Mouse (Mus musculus) limb, embryonic 15.5 days (tissue): ENCODE measurements around the gene Ldlrad3. TPM values are rescaled to one million over a fixed set of nuclear protein-coding genes. Genes with fewer than 3 reads are reported as not detected.

Experiments used
- ATAC-seq: fragments of 200-750 bp; cut with Nextera tagmentation; 2 replicates; pipeline ENCODE4 v1.8.0; 2017; ENCODE audit warnings: low read depth, moderate TSS enrichment; ENCODE audit not compliant: insufficient number of reproducible peaks, low FRiP score, low TSS enrichment
- H3K27ac ChIP-seq: fragments of 300-500 bp; sonication (generic); 2 replicates; pipeline ENCODE4 v1.5.1; 2015; ENCODE audit warnings: moderate library complexity, mild to moderate bottlenecking, inconsistent platforms
- H3K27me3 ChIP-seq: fragments of 300-500 bp; sonication (generic); 2 replicates; pipeline ENCODE4 v1.6.1; 2015; ENCODE audit warnings: inconsistent platforms
- H3K36me3 ChIP-seq: fragments of 300-500 bp; sonication (generic); 2 replicates; pipeline ENCODE4 v1.6.1; 2015; ENCODE audit warnings: inconsistent platforms
- H3K4me1 ChIP-seq: fragments of 300-500 bp; sonication (generic); 2 replicates; pipeline ENCODE4 v1.6.1; 2015; ENCODE audit warnings: inconsistent platforms
- H3K4me2 ChIP-seq: fragments of 300-500 bp; sonication (generic); 2 replicates; pipeline ENCODE4 v1.6.1; 2015; ENCODE audit warnings: mild to moderate bottlenecking, inconsistent platforms
- H3K4me3 ChIP-seq: fragments of 300-500 bp; sonication (generic); 2 replicates; pipeline ENCODE4 v1.5.1; 2015; ENCODE audit warnings: mild to moderate bottlenecking, inconsistent platforms
- H3K9ac ChIP-seq: fragments of 300-500 bp; sonication (generic); 2 replicates; pipeline ENCODE4 v1.6.1; 2015; ENCODE audit warnings: inconsistent platforms
- H3K9me3 ChIP-seq: fragments of 300-500 bp; sonication (generic); 2 replicates; pipeline ENCODE4 v1.6.1; 2016; ENCODE audit warnings: inconsistent platforms
- WGBS: fragments of 180-500 bp; shearing (Covaris S2); methylation state at CpG from one replicate; pipeline ENCODE4 v1.1.7; 2015; 5-methylcytosine and 5-hydroxymethylcytosine counted together
- polyA plus RNA-seq: library from polyadenylated mRNA; unstranded; fragments of >200 nt; fragmentation: Nextera tagmentation; extraction: Ambion mirVana; gene quantifications from 2 replicates; pipeline ENCODE4 v1.2.1, GENCODE M21; 2015

Ldlrad3 gene
- polyA plus RNA-seq, 1 experiment from 2014 or later, result 55.1 TPM

DNA sequence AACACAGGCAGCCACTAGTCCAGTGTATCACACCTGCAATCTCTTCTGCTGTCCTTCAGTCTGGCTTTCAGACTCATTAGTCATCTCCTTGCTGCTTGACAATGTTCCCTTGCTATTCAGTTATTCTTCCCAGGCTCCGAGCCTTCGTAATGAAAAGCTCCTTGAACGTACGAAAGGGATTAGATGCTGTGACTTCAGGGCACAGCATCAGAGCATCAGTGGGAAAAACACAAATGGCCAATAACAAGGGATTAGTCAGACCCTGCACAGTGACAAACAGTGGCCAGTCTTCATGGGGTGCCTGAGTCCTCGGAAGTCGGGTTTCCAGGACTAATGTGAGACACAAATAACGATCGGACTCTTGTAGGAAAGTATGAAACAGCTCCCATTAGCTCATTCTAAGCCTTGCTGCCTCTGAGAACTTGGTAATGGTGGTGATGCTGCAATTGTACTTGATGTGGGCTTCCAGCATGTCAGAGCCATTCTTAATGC, 205.7 kb downstream of the Ldlrad3 start:
- no peak for ATAC-seq

DNA sequence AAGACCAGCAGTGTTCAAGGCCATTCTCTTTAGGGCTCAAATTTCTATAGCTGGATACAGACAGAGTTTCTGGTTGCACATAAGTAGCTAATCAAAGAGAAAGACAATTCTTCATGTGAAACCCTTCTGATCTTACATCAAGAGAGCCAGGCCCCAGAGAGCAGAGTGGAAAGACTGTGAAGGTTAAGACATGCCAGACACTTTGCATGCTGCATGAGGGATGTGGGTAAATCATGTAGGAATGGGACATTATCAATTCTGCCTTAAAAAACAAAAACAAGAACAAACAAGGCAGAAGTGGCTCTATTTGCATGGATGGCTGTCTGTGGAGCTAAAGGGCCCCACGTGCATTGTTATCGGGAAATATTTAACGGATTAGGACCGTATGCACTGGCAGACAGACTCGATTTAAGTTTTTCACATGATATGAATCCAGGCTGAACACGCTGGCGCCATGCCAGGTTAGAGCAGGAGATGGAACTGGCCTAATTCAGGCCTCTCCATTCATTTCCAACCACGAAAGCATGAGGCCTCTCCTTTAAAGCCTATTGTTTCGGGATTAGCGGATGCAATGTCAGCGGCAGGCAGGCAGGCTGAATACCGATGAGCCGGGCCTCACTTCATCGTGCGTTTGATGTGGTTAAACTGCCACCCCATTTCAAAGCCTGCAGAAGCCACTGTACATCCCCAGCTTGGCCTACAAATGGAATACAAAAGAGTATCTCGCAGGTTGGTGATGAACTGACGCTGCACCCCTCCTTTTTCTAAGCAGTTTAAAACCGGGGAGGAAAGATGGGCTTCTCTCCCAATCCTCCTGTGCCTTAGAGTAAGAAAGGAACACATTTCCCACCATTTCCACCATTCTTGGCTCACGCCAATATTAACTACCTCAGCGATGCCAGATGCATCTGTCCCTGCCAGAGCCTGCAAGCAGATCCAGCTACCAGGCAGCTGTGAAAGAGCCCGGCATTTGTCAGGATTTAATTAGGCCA, 207.4 kb downstream of the Ldlrad3 start:
- H3K36me3 ChIP-seq, result 0 out of 2 replicates have a peak, but pooled peaks cover 2% of the 10 kb centered on the region
- ATAC-seq, result peak; percentile 37
- H3K27me3 ChIP-seq, result no peaks in the 10 kb centered on the region
- no peak overlapping the region for H3K4me2 ChIP-seq
- peaks cover 44% of the 10 kb centered on the region for H3K4me1 ChIP-seq
- WGBS, result 21% methylated on average over 21 of the region's 21 CpGs
- H3K9ac ChIP-seq, result no peak overlapping the region
- no peaks in the 10 kb centered on the region for H3K9me3 ChIP-seq
- H3K4me3 ChIP-seq, result no peak overlapping the region
- peak overlapping the region; percentile 74 for H3K27ac ChIP-seq

More for the DNA sequence above, 205.7 kb downstream of the Ldlrad3 start:
- no peaks in the 10 kb centered on the region for H3K27me3 ChIP-seq
- H3K27ac ChIP-seq, result no peak overlapping the region
- 77% methylated on average over 8 of the region's 8 CpGs for WGBS
- H3K9ac ChIP-seq, result no peak overlapping the region
- no peak overlapping the region for H3K4me3 ChIP-seq
- H3K4me2 ChIP-seq, result no peak overlapping the region
- 0 out of 2 replicates have a peak, but pooled peaks cover under 1% of the 10 kb centered on the region for H3K36me3 ChIP-seq
- H3K9me3 ChIP-seq, result no peaks in the 10 kb centered on the region
- peaks cover 49% of the 10 kb centered on the region for H3K4me1 ChIP-seq

DNA sequence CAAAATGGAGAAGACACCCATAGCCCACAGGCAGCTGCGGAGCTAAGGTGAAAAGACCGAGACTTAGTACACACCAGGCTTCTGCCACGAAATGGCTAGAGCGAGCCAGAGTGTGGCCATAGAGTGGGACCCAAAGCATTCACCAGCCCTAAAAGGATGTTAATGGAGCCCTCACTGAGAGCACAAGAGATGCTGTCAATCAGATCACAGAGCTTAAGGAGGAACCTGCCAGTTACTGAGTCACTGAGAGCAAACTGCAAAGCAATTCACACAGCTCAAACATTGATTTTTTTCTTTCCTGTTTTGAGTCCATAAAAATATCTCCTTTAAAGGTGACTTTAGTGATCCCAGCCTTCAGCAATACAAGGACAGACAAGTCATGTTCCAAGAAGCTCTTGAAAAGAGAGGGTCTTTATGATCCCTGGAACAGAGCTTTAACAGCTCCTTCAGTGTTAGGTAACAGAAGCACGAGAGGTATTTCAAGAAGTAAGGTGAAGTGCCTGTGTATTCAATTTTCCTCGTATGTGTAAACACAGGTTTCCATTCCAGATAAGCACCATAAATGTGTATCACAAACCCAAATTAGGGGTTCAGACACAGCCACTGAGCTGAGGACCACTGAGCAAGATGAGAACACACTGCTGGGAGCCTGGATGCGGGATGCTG, 209.7 kb downstream of the Ldlrad3 start:
- H3K4me3 ChIP-seq, result no peak overlapping the region
- WGBS, result 83% methylated on average over 7 of the region's 7 CpGs
- H3K36me3 ChIP-seq, result 0 out of 2 replicates have a peak, but pooled peaks cover 2% of the 10 kb centered on the region
- H3K4me2 ChIP-seq, result no peak overlapping the region
- H3K27ac ChIP-seq, result no peak overlapping the region
- H3K4me1 ChIP-seq, result peaks cover 27% of the 10 kb centered on the region
- no peaks in the 10 kb centered on the region for H3K27me3 ChIP-seq
- H3K9me3 ChIP-seq, result no peaks in the 10 kb centered on the region
- no peak overlapping the region for H3K9ac ChIP-seq
- ATAC-seq, result no peak

DNA sequence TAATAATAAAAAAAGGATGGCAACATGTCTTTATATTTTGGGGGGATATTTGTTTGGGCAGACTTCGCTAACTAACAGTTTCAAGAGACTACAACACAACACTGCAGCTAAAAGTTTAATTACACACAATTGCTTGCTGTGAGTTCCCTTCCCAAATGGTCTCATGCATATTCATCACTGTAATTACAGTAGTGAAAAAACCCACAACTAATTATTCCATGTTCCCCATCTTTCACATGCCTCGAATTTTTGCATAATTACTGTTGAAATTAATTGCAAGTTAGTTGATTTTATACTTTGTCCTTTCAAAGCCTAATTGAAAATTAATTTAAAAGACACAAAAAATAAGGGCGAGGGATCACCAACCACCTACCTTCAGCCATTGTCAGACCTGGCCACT, 212.4 kb downstream of the Ldlrad3 start:
- Histone ChIP-seq H3K4me1 (peaks cover 21% of the 10 kb centered on the region), H3K9me3 (no peaks in the 10 kb centered on the region), H3K36me3 (0 out of 2 replicates have a peak, but pooled peaks cover 2% of the 10 kb centered on the region), H3K9ac (no peak overlapping the region), H3K27ac (no peak overlapping the region), H3K4me2 (no peak overlapping the region), H3K4me3 (no peak overlapping the region), H3K27me3 (no peaks in the 10 kb centered on the region)
- no peak for ATAC-seq
- WGBS, result 87% methylated on average over 3 of the region's 3 CpGs

DNA sequence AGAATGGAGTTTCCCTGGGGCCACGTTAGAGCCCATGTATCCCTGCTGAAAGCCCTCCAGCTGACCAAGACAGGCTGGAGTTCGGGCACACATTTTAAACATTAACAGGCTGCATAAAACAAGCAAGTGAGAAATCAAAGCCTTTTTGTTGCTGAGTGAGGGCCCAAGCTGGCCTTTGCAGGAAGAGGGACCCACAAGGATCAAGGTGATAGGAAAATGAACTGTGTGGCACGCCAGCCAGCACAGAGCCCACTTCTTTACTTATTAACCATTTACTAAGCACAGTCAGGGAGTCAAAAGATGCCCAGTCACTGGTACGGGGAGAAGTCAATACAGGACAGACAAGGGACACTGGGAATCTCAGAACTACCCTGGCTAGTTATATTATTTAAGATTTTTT, 218.6 kb downstream of the Ldlrad3 start:
- H3K9ac ChIP-seq, result no peak overlapping the region
- no peak overlapping the region for H3K4me2 ChIP-seq
- H3K4me1 ChIP-seq, result peaks cover 27% of the 10 kb centered on the region
- H3K27ac ChIP-seq, result no peak overlapping the region
- no peaks in the 10 kb centered on the region for H3K27me3 ChIP-seq
- 38% methylated on average over 4 of the region's 4 CpGs for WGBS
- ATAC-seq, result no peak
- no peak overlapping the region for H3K4me3 ChIP-seq
- no peaks in the 10 kb centered on the region for H3K9me3 ChIP-seq
- no peaks in the 10 kb centered on the region for H3K36me3 ChIP-seq

DNA sequence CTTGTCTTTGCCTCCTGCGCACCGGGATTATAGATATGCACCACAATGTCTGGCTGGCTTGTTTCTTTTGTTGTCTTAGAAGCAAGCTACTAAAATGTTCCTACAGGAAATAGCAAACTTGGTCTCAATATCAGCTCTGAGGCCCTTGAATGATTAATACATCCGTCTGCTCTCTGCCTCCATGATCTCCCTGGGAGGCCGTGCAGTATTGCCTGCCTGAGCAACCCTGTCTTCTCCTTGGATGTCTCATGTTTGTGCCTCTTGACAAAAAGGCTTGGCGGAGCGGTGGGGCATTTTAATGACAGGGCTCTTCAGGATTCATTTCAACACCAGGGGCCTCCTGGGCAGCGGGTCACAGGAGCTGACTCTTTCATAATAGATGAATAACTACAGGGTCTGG, 219.0 kb downstream of the Ldlrad3 start:
- Histone ChIP-seq H3K4me1 (peaks cover 30% of the 10 kb centered on the region), H3K4me2 (no peak overlapping the region), H3K27me3 (no peaks in the 10 kb centered on the region), H3K9ac (no peak overlapping the region), H3K9me3 (no peaks in the 10 kb centered on the region), H3K4me3 (no peak overlapping the region), H3K36me3 (no peaks in the 10 kb centered on the region), H3K27ac (no peak overlapping the region)
- ATAC-seq, result no peak
- WGBS, result 63% methylated on average over 7 of the region's 7 CpGs

DNA sequence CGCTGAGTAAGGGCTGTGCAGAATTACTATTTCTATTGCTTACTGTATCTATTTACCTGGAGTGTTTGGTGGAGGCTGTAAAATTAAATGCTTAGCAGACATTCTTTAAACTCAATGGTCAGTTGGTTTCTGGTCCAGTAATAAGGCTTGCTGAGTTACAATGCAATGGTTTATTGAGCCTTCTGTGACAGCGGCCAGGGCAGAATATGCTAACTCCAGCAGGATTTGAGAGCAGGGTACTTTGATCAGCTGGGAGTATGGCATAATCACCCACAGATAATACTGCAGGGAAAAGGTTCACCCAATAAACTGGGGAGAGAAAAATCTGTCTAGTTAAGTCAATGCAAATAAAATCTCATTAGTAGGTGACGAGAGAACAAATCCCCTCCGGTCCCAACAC, 220.2 kb downstream of the Ldlrad3 start:
- Histone ChIP-seq H3K9ac (no peak overlapping the region), H3K9me3 (no peaks in the 10 kb centered on the region), H3K36me3 (no peaks in the 10 kb centered on the region), H3K4me2 (no peak overlapping the region), H3K4me1 (peaks cover 27% of the 10 kb centered on the region), H3K27ac (no peak overlapping the region), H3K4me3 (no peak overlapping the region), H3K27me3 (no peaks in the 10 kb centered on the region)
- no peak for ATAC-seq
- WGBS, result 48% methylated on average over 4 of the region's 4 CpGs

DNA sequence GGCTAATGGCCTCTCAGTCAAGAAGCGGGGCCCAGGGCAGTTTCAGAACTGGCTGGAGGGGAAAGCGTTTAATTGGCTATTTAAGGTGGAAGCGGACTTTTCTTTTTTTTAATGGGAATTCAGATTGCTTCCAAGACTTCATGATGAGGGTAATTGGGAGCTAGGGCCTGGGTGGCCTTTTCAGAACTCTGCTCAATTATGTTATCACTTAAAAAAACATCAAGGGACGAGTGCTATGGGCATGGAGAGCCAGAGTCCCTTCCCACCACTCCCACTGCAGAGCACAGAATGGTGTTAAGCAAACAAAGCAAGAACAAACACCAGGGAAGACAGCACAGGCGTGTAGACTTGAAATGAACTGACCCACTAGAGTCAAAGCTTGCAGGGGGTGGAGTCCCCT, 220.7 kb downstream of the Ldlrad3 start:
- 51% methylated on average over 5 of the region's 5 CpGs for whole genome bisulfite sequencing
- no peak for ATAC-seq
- Histone ChIP-seq H3K4me2 (no peak overlapping the region), H3K4me3 (no peak overlapping the region), H3K4me1 (peaks cover 24% of the 10 kb centered on the region), H3K27me3 (no peaks in the 10 kb centered on the region), H3K36me3 (no peaks in the 10 kb centered on the region), H3K9me3 (no peaks in the 10 kb centered on the region), H3K9ac (no peak overlapping the region), H3K27ac (no peak overlapping the region)

DNA sequence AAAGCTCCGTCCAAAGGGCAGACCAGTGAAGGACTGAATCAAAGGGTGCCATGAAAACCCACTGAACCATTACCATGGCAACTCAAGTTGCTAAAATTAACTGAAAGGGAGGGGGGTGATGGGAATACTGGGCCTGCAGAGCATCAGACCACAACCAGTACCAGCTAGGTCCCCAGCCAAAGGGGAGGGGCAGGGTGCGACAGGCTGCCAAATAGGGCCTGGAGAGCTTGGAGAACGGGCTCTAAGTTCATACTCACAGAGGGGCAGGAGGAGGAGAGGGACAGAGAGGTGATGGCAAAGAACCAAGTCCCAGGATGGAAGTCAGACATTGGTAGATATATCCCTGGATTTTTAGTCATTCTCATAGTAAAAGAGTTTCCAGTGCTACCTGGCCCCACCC, 222.8 kb downstream of the Ldlrad3 start:
- no peak for ATAC-seq
- Histone ChIP-seq H3K4me1 (peaks cover 21% of the 10 kb centered on the region), H3K4me3 (no peak overlapping the region), H3K4me2 (no peak overlapping the region), H3K36me3 (no peaks in the 10 kb centered on the region), H3K27ac (no peak overlapping the region), H3K27me3 (no peaks in the 10 kb centered on the region), H3K9me3 (no peaks in the 10 kb centered on the region), H3K9ac (no peak overlapping the region)
- WGBS, result 79% methylated on average over 3 of the region's 3 CpGs

DNA sequence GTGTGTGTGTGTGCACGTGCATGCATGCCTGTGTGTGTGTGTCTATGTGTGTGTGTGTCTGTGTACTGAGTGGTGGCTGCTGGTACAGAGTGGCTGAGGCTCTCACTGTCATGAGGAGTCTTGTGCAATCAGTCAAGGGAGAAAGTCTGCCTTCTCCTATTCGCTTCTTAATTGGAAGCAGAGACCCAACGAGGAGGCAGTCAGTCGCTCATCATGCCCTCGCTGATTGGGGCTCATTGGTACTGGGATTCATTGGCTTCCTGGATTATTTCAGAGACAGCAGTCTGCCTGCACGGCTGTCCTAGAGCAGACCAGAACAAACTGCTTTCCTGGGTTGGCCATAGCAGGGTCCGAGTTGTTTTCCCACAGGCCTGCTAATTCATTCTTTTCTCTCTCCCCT, 223.8 kb downstream of the Ldlrad3 start:
- Histone ChIP-seq H3K4me1 (peaks cover 19% of the 10 kb centered on the region), H3K27ac (no peak overlapping the region), H3K9ac (no peak overlapping the region), H3K4me2 (no peak overlapping the region), H3K4me3 (no peak overlapping the region), H3K36me3 (no peaks in the 10 kb centered on the region), H3K9me3 (no peaks in the 10 kb centered on the region), H3K27me3 (no peaks in the 10 kb centered on the region)
- no peak for ATAC-seq
- WGBS, result 42% methylated on average over 7 of the region's 7 CpGs

DNA sequence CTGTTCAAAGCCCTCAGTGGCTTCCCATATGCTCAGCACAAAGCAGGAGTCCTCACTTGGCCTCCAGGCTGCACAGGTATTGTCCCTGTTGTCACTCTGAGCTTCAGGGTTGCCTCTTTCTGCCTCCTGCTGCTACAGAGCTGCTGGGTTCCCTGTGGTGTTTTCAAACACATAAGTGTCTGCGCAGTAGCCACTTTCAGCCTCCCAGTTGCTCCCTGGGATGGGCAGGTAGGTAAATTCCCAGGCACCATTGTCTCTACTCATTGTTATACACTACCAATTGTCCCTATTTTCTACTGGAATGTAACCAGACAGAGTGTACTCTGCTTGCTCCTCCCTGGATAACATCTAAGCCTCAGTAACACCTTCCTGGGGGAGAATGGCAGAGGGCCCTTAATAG, 224.8 kb downstream of the Ldlrad3 start:
- no peak overlapping the region for H3K4me2 ChIP-seq
- no peak overlapping the region for H3K9ac ChIP-seq
- H3K4me1 ChIP-seq, result peaks cover 19% of the 10 kb centered on the region; the same call in 1 of the 2 replicates
- H3K4me3 ChIP-seq, result no peak overlapping the region
- H3K36me3 ChIP-seq, result no peaks in the 10 kb centered on the region
- 89% methylated on average over 1 of the region's 1 CpGs for WGBS
- no peaks in the 10 kb centered on the region for H3K27me3 ChIP-seq
- no peaks in the 10 kb centered on the region for H3K9me3 ChIP-seq
- ATAC-seq, result no peak
- no peak overlapping the region for H3K27ac ChIP-seq

DNA sequence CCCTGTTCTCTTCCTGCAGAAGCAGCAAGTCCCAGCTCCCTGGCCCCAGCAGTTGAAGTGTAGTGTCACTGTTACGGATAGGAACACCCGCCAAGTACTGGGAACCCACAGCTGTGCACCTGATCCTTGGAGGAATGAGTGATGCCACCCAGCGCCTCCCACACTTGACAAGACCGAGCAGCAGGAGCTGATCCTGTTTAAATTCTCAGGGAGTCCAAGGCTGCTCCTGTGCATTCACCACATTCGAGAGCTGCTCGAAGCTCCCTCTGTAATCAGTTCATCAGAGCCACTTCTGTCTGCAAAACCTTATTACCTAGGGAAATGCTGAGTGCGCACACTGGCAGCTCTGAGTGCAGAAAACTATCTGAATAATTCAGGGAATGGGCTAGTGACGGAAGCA, 225.5 kb downstream of the Ldlrad3 start:
- H3K36me3 ChIP-seq, result no peaks in the 10 kb centered on the region
- 72% methylated on average over 8 of the region's 8 CpGs for WGBS
- H3K9ac ChIP-seq, result no peak overlapping the region
- no peak for ATAC-seq
- no peak overlapping the region for H3K4me3 ChIP-seq
- H3K9me3 ChIP-seq, result no peaks in the 10 kb centered on the region
- H3K4me1 ChIP-seq, result peaks cover 20% of the 10 kb centered on the region; the same call in 1 of the 2 replicates
- no peak overlapping the region for H3K27ac ChIP-seq
- H3K27me3 ChIP-seq, result no peaks in the 10 kb centered on the region
- no peak overlapping the region for H3K4me2 ChIP-seq
